Mouse (Mus musculus): Measurements from ENCODE around the gene Smarcd2. TPM values are rescaled to one million over a fixed set of nuclear protein-coding genes. Genes with fewer than 3 reads are reported as not detected.

Smarcd2 gene
- polyA plus RNA-seq, 1 experiment from 2014 or later, result 75.1 TPM

DNA sequence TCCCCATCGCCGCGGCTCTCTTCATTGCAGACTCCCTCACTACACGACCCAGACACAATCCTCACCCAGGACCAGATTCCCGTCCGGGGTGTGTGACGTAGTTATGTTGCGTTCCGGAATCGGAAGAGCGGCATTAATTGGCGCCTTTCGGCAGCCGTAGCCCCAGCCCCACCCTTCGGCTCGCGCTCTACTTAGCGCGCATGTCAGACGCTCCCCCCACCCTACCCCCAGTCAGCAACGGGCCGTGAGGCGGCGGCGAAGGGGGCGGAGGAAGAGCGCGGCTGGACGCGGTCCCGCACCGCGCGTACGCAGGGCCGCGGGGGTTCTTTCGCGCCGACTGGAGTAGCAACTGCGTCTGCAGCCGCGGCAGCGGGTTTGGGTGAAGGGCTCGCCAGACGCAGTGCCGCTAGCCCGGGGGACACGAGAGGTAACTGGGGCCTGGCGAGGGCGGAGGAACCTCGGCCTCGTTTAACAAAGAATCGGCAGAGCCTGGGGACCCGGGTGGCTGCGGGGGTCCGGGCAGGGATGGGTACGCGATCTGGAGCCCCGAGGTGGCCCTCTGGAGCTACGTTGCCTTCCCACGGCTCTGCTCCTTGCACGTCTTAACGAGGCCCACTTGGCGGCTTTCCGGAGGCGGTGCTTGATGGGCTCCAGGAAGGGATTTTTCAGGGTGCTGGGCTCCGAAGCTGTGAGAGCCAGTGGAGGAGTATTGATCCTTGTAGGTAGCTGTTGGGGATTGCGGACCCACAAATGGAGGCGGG, 55.9 kb downstream of the Smarcd2 start, which contains the start of gene Ddx42:
Gene Ddx42 (plus strand): TSS at position 197 of the 761 bp plus-strand sequence.
- no peaks in the 10 kb centered on the region for H3K27me3 ChIP-seq
- peak; percentile 91 for ATAC-seq (ENCODE audit: insufficient number of reproducible peaks, insufficient read depth, low FRiP score, low TSS enrichment)

DNA sequence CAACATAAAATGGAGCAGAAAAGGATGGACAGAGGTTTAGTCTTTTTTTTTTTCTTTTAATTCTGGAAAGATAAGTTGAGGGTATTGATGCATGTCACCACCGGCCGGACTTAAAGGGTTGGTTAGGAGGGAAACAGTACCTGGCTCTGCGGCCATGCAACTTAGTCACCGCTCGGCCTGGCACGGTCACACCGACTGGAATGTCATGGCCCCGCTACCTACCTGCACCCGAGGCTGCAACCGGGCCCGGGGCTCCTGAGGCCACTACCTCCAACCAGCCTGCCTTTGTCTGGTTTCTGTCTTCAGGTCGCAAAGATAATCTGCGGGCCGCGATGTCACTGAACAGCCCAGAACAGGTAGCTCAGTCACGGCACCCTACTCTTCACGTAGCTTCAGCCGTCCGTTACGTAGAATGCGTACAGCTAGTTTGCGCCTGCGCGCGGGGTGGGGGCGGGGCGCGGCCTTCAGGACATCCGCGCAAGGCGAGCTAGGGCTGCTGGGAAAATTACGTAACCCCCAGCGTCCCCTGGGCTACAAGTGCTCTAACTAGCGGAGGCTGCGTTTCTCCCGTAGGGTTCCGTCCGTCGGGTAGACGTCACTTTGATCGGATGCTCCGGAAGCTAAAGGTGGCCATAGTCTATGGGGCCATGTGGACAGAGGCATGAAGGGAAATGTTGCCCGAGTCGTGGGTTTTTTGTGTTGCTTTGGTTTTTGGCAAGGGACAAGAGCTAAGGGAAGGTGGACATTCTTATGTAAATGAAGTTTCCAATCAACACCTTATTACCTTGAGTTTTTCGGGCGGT, 56.6 kb downstream of the Smarcd2 start, which contains the start of gene Ccdc47:
Gene Ccdc47 (minus strand): TSS at position 418 of the 803 bp plus-strand sequence.
- peak; percentile 99 for ATAC-seq (ENCODE audit: insufficient number of reproducible peaks, insufficient read depth, low FRiP score, low TSS enrichment)
- peak within 1 kb of the TSS; percentile 89 for H3K9ac ChIP-seq
- WGBS, result under 1% methylated on average over 46 of the region's 46 CpGs
- no peaks in the 10 kb centered on the region for H3K27me3 ChIP-seq
- peak within 1 kb of the TSS; percentile 95 for H3K27ac ChIP-seq
- peak within 1 kb of the TSS; percentile 85 for H3K4me3 ChIP-seq
- no peaks in the 10 kb centered on the region for H3K9me3 ChIP-seq
- H3K36me3 ChIP-seq, result peaks cover 24% of the 10 kb centered on the region
- peak within 1 kb of the TSS; percentile 75 for H3K4me2 ChIP-seq (replicated peaks)
- peaks cover 22% of the 10 kb centered on the region for H3K4me1 ChIP-seq

More for the DNA sequence above, 55.9 kb downstream of the Smarcd2 start, which contains the start of gene Ddx42:
- peak within 1 kb of the TSS; percentile 85 for H3K4me3 ChIP-seq
- no peaks in the 10 kb centered on the region for H3K9me3 ChIP-seq
- H3K36me3 ChIP-seq, result peaks cover 16% of the 10 kb centered on the region; the same call in 1 of the 2 replicates
- peak within 1 kb of the TSS; percentile 89 for H3K9ac ChIP-seq
- H3K4me2 ChIP-seq (replicated peaks), result peak within 1 kb of the TSS; percentile 75
- H3K4me1 ChIP-seq, result peaks cover 22% of the 10 kb centered on the region
- WGBS, result under 1% methylated on average over 70 of the region's 70 CpGs
- H3K27ac ChIP-seq, result peak within 1 kb of the TSS; percentile 95

DNA sequence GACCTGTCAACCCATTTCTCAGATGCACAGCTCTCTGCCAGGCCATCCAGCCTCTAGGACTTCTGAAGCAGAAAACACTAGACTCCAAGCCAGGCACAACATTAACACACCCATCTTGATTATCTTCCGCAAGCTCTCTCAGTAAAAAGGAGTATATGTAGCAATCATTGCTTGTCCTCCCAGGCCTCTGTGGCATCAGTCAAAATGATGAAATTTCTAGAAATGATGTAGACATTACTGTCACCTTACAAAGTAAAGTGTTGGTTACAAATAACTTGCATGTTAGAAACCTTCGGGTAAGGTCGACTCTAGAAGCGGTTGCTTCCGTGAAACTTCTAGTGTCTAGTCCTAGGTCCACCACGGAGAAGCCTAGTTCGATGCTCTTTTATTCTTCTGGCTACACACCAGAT, 57.3 kb downstream of the Smarcd2 start:
- Histone ChIP-seq H3K27me3 (no peaks in the 10 kb centered on the region), H3K4me2 (replicated peaks) (peak overlapping the region; percentile 75), H3K4me1 (peaks cover 22% of the 10 kb centered on the region), H3K9ac (peak overlapping the region; percentile 89), H3K27ac (no peak overlapping the region), H3K36me3 (peaks cover 28% of the 10 kb centered on the region), H3K4me3 (peak overlapping the region; percentile 85), H3K9me3 (no peaks in the 10 kb centered on the region)
- WGBS, result 34% methylated on average over 7 of the region's 7 CpGs
- no peak for ATAC-seq (ENCODE audit: insufficient number of reproducible peaks, insufficient read depth, low FRiP score, low TSS enrichment)

DNA sequence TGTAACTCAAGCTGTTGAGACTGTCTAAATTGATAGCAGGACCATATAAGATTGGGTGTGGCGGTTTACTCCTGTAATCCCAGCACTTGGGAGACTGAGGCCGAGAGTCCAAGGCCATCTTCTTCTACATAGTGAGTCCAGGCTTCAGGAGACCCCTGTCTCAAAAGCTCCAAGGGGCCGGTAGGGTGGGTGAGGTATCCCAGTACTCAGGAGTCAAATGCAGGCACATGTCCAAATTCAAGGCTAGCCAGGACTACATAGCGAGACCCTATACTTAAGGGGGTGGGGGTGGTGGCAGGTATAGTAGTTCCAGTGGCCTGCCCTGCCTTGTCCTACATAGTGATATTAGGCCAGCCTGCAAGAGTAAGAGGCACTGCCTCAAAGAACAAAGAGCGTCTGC, 57.9 kb downstream of the Smarcd2 start:
- no peak overlapping the region for H3K9ac ChIP-seq
- H3K27me3 ChIP-seq, result no peaks in the 10 kb centered on the region
- peaks cover 34% of the 10 kb centered on the region for H3K36me3 ChIP-seq
- H3K4me2 ChIP-seq (replicated peaks), result peak overlapping the region; percentile 75
- H3K9me3 ChIP-seq, result no peaks in the 10 kb centered on the region
- H3K27ac ChIP-seq, result no peak overlapping the region
- WGBS, result 87% methylated on average over 5 of the region's 5 CpGs
- peaks cover 22% of the 10 kb centered on the region for H3K4me1 ChIP-seq
- ATAC-seq (ENCODE audit: insufficient number of reproducible peaks, insufficient read depth, low FRiP score, low TSS enrichment), result no peak
- peak overlapping the region; percentile 85 for H3K4me3 ChIP-seq

Other genes starting within 250 kb of the Smarcd2 start
- gene Dcaf7, start 236.1 kb downstream of the Smarcd2 start, polyA plus RNA-seq (2016; fragmentation: Nextera tagmentation; extraction: Ambion mirVana), result 90.6 and 93.4 TPM in 2 replicates
- gene Taco1, start 206.9 kb downstream of the Smarcd2 start, polyA plus RNA-seq (2016; fragmentation: Nextera tagmentation; extraction: Ambion mirVana), result 10.8 and 11.1 TPM in 2 replicates
- 31.8 and 33.8 TPM in 2 replicates for gene Map3k3, start 188.4 kb downstream of the Smarcd2 start, polyA plus RNA-seq (2016; fragmentation: Nextera tagmentation; extraction: Ambion mirVana)
- gene Gm10840, start 112.1 kb downstream of the Smarcd2 start, polyA plus RNA-seq (2016; fragmentation: Nextera tagmentation; extraction: Ambion mirVana), result not detected in 2 replicates
- gene Limd2, start 112.1 kb downstream of the Smarcd2 start, polyA plus RNA-seq (2016; fragmentation: Nextera tagmentation; extraction: Ambion mirVana), result 467 and 469 TPM in 2 replicates
- 34.8 and 35.4 TPM in 2 replicates for gene Strada, start 70.8 kb downstream of the Smarcd2 start, polyA plus RNA-seq (2016; fragmentation: Nextera tagmentation; extraction: Ambion mirVana)
- gene Ccdc47, start 56.6 kb downstream of the Smarcd2 start, polyA plus RNA-seq (2016; fragmentation: Nextera tagmentation; extraction: Ambion mirVana), result 79.4 and 81.7 TPM in 2 replicates
- gene Ddx42, start 56.0 kb downstream of the Smarcd2 start, polyA plus RNA-seq (2016; fragmentation: Nextera tagmentation; extraction: Ambion mirVana), result 103 and 104 TPM in 2 replicates
- 63.3 and 67.0 TPM in 2 replicates for gene Ftsj3, start 16.9 kb downstream of the Smarcd2 start, polyA plus RNA-seq (2016; fragmentation: Nextera tagmentation; extraction: Ambion mirVana)
- gene Psmc5, start 16.8 kb downstream of the Smarcd2 start, polyA plus RNA-seq (2016; fragmentation: Nextera tagmentation; extraction: Ambion mirVana), result 315 and 316 TPM in 2 replicates
- gene Tcam1, start 3.7 kb upstream of the Smarcd2 start, polyA plus RNA-seq (2016; fragmentation: Nextera tagmentation; extraction: Ambion mirVana), result 0.24 and 0.47 TPM in 2 replicates
- gene Gh, start 28.9 kb upstream of the Smarcd2 start, polyA plus RNA-seq (2016; fragmentation: Nextera tagmentation; extraction: Ambion mirVana), result not detected in 2 replicates
- gene Cd79b, start 41.8 kb upstream of the Smarcd2 start, polyA plus RNA-seq (2016; fragmentation: Nextera tagmentation; extraction: Ambion mirVana), result 1.5 and 1.7 TPM in 2 replicates
- 0.05 and 0.09 TPM in 2 replicates for gene Scn4a, start 80.3 kb upstream of the Smarcd2 start, polyA plus RNA-seq (2016; fragmentation: Nextera tagmentation; extraction: Ambion mirVana)
- gene Prr29, start 92.5 kb upstream of the Smarcd2 start, polyA plus RNA-seq (2016; fragmentation: Nextera tagmentation; extraction: Ambion mirVana), result not detected in 2 replicates
- gene Icam2, start 115.1 kb upstream of the Smarcd2 start, polyA plus RNA-seq (2016; fragmentation: Nextera tagmentation; extraction: Ambion mirVana), result 23.9 and 29.8 TPM in 2 replicates
- gene Ern1, start 214.9 kb upstream of the Smarcd2 start, polyA plus RNA-seq (2016; fragmentation: Nextera tagmentation; extraction: Ambion mirVana), result 6.4 and 8.1 TPM in 2 replicates